Mouse (Mus musculus) cerebellum, postnatal 10 days (tissue): ENCODE results near the gene Atp6v1e1.
"Not testable (repeated sequence)": the region's sequence is repeated elsewhere in the genome, so short reads cannot be mapped to it uniquely, and the experiment has no call there.

ENCODE experiments used
- DNase-seq, 2 experiments: peaks; one replicate each; pipeline ENCODE4 v3.0.0; 2021; ENCODE audit warnings: mixed read lengths in 2 of 2

The Atp6v1e1 gene

GRCm38 (mm10) chr6:120819294-120819693, 3.3 kb downstream of the Atp6v1e1 start:
- DNase-seq, result no peak

GRCm38 (mm10) chr6:120811999-120812398, 10.6 kb downstream of the Atp6v1e1 start:
- not testable (repeated sequence) for DNase-seq

- no peak for DNase-seq
These were observed 14.9 kb downstream of the Atp6v1e1 start for GRCm38 (mm10) chr6:120807738-120808081.

- DNase-seq, result no peak
These were observed 15.4 kb downstream of the Atp6v1e1 start for GRCm38 (mm10) chr6:120806999-120807737.

- DNase-seq, result no peak
These were observed 23.0 kb downstream of the Atp6v1e1 start for GRCm38 (mm10) chr6:120799581-120800041.

GRCm38 (mm10) chr6:120798905-120799304, 23.7 kb downstream of the Atp6v1e1 start:
- DNase-seq, result no peak

- no peak for DNase-seq
These were observed 24.6 kb downstream of the Atp6v1e1 start for GRCm38 (mm10) chr6:120798019-120798418.

GRCm38 (mm10) chr6:120796111-120796510, 26.5 kb downstream of the Atp6v1e1 start:
- no peak for DNase-seq

GRCm38 (mm10) chr6:120795422-120796086, 27.0 kb downstream of the Atp6v1e1 start:
- DNase-seq, result no peak

- DNase-seq, result no peak
These were observed 29.6 kb downstream of the Atp6v1e1 start for GRCm38 (mm10) chr6:120792947-120793346.

- DNase-seq, result no peak
These were observed 31.9 kb downstream of the Atp6v1e1 start for GRCm38 (mm10) chr6:120790717-120791116.

- no peak for DNase-seq
These were observed 32.4 kb downstream of the Atp6v1e1 start for GRCm38 (mm10) chr6:120790153-120790552.

GRCm38 (mm10) chr6:120788904-120789303, 33.7 kb downstream of the Atp6v1e1 start:
- no peak for DNase-seq

GRCm38 (mm10) chr6:120788068-120788607, 34.5 kb downstream of the Atp6v1e1 start:
- no peak for DNase-seq

- no peak for DNase-seq
These were observed 38.2 kb downstream of the Atp6v1e1 start for GRCm38 (mm10) chr6:120784351-120784750.

- no peak for DNase-seq
These were observed 39.6 kb downstream of the Atp6v1e1 start for GRCm38 (mm10) chr6:120782948-120783347.

- no peak for DNase-seq
These were observed 44.4 kb downstream of the Atp6v1e1 start for GRCm38 (mm10) chr6:120778226-120778625.

- no peak for DNase-seq
These were observed 45.1 kb downstream of the Atp6v1e1 start for GRCm38 (mm10) chr6:120777533-120777932.

GRCm38 (mm10) chr6:120776286-120776685, 46.3 kb downstream of the Atp6v1e1 start:
- no peak for DNase-seq

GRCm38 (mm10) chr6:120773763-120774162, 48.8 kb downstream of the Atp6v1e1 start:
- peak in 1 of 2 experiments; percentile 29 for DNase-seq

- DNase-seq, result peak; percentile 33 to 48
These were observed 49.4 kb downstream of the Atp6v1e1 start, which contains the start of gene Slc25a18 for GRCm38 (mm10) chr6:120773149-120773628. TSS of gene Slc25a18 (plus strand) at chr6:120773578.

- no peak for DNase-seq
These were observed 50.6 kb downstream of the Atp6v1e1 start for GRCm38 (mm10) chr6:120772025-120772424.

GRCm38 (mm10) chr6:120771366-120771765, 51.2 kb downstream of the Atp6v1e1 start:
- no peak for DNase-seq

- DNase-seq, result no peak
These were observed 52.6 kb downstream of the Atp6v1e1 start for GRCm38 (mm10) chr6:120769972-120770371.
